Mouse (Mus musculus): Measurements from ENCODE around the gene Prcd. TPM values are rescaled to one million over a fixed set of nuclear protein-coding genes. Genes with fewer than 3 reads are reported as not detected.
"Not testable (repeated sequence)": the region's sequence is repeated elsewhere in the genome, so short reads cannot be mapped to it uniquely, and the experiment has no call there.

Prcd gene
- polyA plus RNA-seq, 1 experiment from 2014 or later: 0.43 TPM

- H3K4me2 ChIP-seq (ENCODE audit: low read depth, low read length); H3K4me3 ChIP-seq (ENCODE audit: low read depth, low read length); H3K9me3 ChIP-seq (replicated peaks; ENCODE audit: control insufficient read depth, low read length); H3K27ac ChIP-seq (replicated peaks; ENCODE audit: low read depth, low read length); DNase-seq (ENCODE audit: low spot score); ATAC-seq (replicated peaks; ENCODE audit: insufficient number of reproducible peaks, low FRiP score, low TSS enrichment, low read depth); H3K4me1 ChIP-seq (ENCODE audit: control insufficient read depth, insufficient read depth, low read length); H3K9ac ChIP-seq (replicated peaks; ENCODE audit: low read length); H3K27me3 ChIP-seq (ENCODE audit: control insufficient read depth, insufficient read depth, low read length): not testable (repeated sequence)
- peaks cover 25% of the 10 kb centered on the region for H3K36me3 ChIP-seq (replicated peaks; ENCODE audit: control insufficient read depth, insufficient read depth, low read depth, low read length)
- 81% methylated on average over 6 of the region's 6 CpGs for WGBS
Measured at GRCm38 (mm10) chr11:116675429-116675828, 22.1 kb downstream of the Prcd start.

- Histone ChIP-seq H3K9me3 (replicated peaks; ENCODE audit: control insufficient read depth, low read length) (no peaks in the 10 kb centered on the region), H3K27ac (replicated peaks; ENCODE audit: low read depth, low read length) (no peak overlapping the region), H3K9ac (replicated peaks; ENCODE audit: low read length) (no peak overlapping the region), H3K27me3 (ENCODE audit: control insufficient read depth, insufficient read depth, low read length) (no peaks in the 10 kb centered on the region), H3K36me3 (replicated peaks; ENCODE audit: control insufficient read depth, insufficient read depth, low read depth, low read length) (peaks cover 25% of the 10 kb centered on the region), H3K4me3 (ENCODE audit: low read depth, low read length) (no peak overlapping the region), H3K4me2 (ENCODE audit: low read depth, low read length) (no peak overlapping the region), H3K4me1 (ENCODE audit: control insufficient read depth, insufficient read depth, low read length) (no peaks in the 10 kb centered on the region)
- 88% methylated on average over 14 of the region's 14 CpGs for WGBS
- DNase-seq (ENCODE audit: low spot score) (no peak), ATAC-seq (replicated peaks; ENCODE audit: insufficient number of reproducible peaks, low FRiP score, low TSS enrichment, low read depth) (no peak)
Measured at GRCm38 (mm10) chr11:116676175-116676976, 23.0 kb downstream of the Prcd start.

- no peak for ATAC-seq (replicated peaks; ENCODE audit: insufficient number of reproducible peaks, low FRiP score, low TSS enrichment, low read depth)
- H3K4me1 ChIP-seq (ENCODE audit: control insufficient read depth, insufficient read depth, low read length): no peaks in the 10 kb centered on the region
- no peaks in the 10 kb centered on the region for H3K9me3 ChIP-seq (replicated peaks; ENCODE audit: control insufficient read depth, low read length)
- H3K27ac ChIP-seq (replicated peaks; ENCODE audit: low read depth, low read length): no peak overlapping the region
- H3K4me3 ChIP-seq (ENCODE audit: low read depth, low read length): no peak overlapping the region
- no peak overlapping the region for H3K4me2 ChIP-seq (ENCODE audit: low read depth, low read length)
- 83% methylated on average over 8 of the region's 8 CpGs for WGBS
- H3K9ac ChIP-seq (replicated peaks; ENCODE audit: low read length): no peak overlapping the region
- H3K36me3 ChIP-seq (replicated peaks; ENCODE audit: control insufficient read depth, insufficient read depth, low read depth, low read length): peaks cover 25% of the 10 kb centered on the region
- no peaks in the 10 kb centered on the region for H3K27me3 ChIP-seq (ENCODE audit: control insufficient read depth, insufficient read depth, low read length)
- DNase-seq (ENCODE audit: low spot score): no peak
Measured at GRCm38 (mm10) chr11:116677711-116678441, 24.5 kb downstream of the Prcd start.

GRCm38 (mm10) chr11:116679148-116679547 lies 25.8 kb downstream of the Prcd start:
- H3K9me3 ChIP-seq (replicated peaks; ENCODE audit: control insufficient read depth, low read length): no peaks in the 10 kb centered on the region
- H3K4me1 ChIP-seq (ENCODE audit: control insufficient read depth, insufficient read depth, low read length): no peaks in the 10 kb centered on the region
- H3K27ac ChIP-seq (replicated peaks; ENCODE audit: low read depth, low read length): no peak overlapping the region
- DNase-seq (ENCODE audit: low spot score) (no peak), ATAC-seq (replicated peaks; ENCODE audit: insufficient number of reproducible peaks, low FRiP score, low TSS enrichment, low read depth) (no peak)
- no peak overlapping the region for H3K4me3 ChIP-seq (ENCODE audit: low read depth, low read length)
- H3K27me3 ChIP-seq (ENCODE audit: control insufficient read depth, insufficient read depth, low read length): no peaks in the 10 kb centered on the region
- WGBS: 90% methylated on average over 6 of the region's 6 CpGs
- H3K4me2 ChIP-seq (ENCODE audit: low read depth, low read length): no peak overlapping the region
- peaks cover 18% of the 10 kb centered on the region for H3K36me3 ChIP-seq (replicated peaks; ENCODE audit: control insufficient read depth, insufficient read depth, low read depth, low read length)
- H3K9ac ChIP-seq (replicated peaks; ENCODE audit: low read length): no peak overlapping the region

- Histone ChIP-seq H3K4me3 (ENCODE audit: low read depth, low read length) (no peak overlapping the region), H3K36me3 (replicated peaks; ENCODE audit: control insufficient read depth, insufficient read depth, low read depth, low read length) (peaks cover 13% of the 10 kb centered on the region), H3K4me1 (ENCODE audit: control insufficient read depth, insufficient read depth, low read length) (no peaks in the 10 kb centered on the region), H3K4me2 (ENCODE audit: low read depth, low read length) (no peak overlapping the region), H3K9ac (replicated peaks; ENCODE audit: low read length) (no peak overlapping the region), H3K27me3 (ENCODE audit: control insufficient read depth, insufficient read depth, low read length) (no peaks in the 10 kb centered on the region), H3K9me3 (replicated peaks; ENCODE audit: control insufficient read depth, low read length) (no peaks in the 10 kb centered on the region), H3K27ac (replicated peaks; ENCODE audit: low read depth, low read length) (no peak overlapping the region)
- 70% methylated on average over 23 of the region's 24 CpGs for whole genome bisulfite sequencing
- DNase-seq (ENCODE audit: low spot score) (no peak), ATAC-seq (replicated peaks; ENCODE audit: insufficient number of reproducible peaks, low FRiP score, low TSS enrichment, low read depth) (no peak)
Measured at GRCm38 (mm10) chr11:116680321-116681091, 27.2 kb downstream of the Prcd start.

GRCm38 (mm10) chr11:116681147-116681546 lies 27.8 kb downstream of the Prcd start:
- Histone ChIP-seq H3K4me1 (ENCODE audit: control insufficient read depth, insufficient read depth, low read length) (no peaks in the 10 kb centered on the region), H3K36me3 (replicated peaks; ENCODE audit: control insufficient read depth, insufficient read depth, low read depth, low read length) (peaks cover 8% of the 10 kb centered on the region), H3K27ac (replicated peaks; ENCODE audit: low read depth, low read length) (no peak overlapping the region), H3K9ac (replicated peaks; ENCODE audit: low read length) (no peak overlapping the region), H3K4me3 (ENCODE audit: low read depth, low read length) (no peak overlapping the region), H3K9me3 (replicated peaks; ENCODE audit: control insufficient read depth, low read length) (no peaks in the 10 kb centered on the region), H3K27me3 (ENCODE audit: control insufficient read depth, insufficient read depth, low read length) (no peaks in the 10 kb centered on the region), H3K4me2 (ENCODE audit: low read depth, low read length) (no peak overlapping the region)
- 82% methylated on average over 4 of the region's 4 CpGs for WGBS
- ATAC-seq (replicated peaks; ENCODE audit: insufficient number of reproducible peaks, low FRiP score, low TSS enrichment, low read depth) (no peak), DNase-seq (ENCODE audit: low spot score) (no peak)

- Histone ChIP-seq H3K4me3 (ENCODE audit: low read depth, low read length) (no peak overlapping the region), H3K4me1 (ENCODE audit: control insufficient read depth, insufficient read depth, low read length) (no peaks in the 10 kb centered on the region), H3K27ac (replicated peaks; ENCODE audit: low read depth, low read length) (no peak overlapping the region), H3K36me3 (replicated peaks; ENCODE audit: control insufficient read depth, insufficient read depth, low read depth, low read length) (peaks cover 3% of the 10 kb centered on the region), H3K4me2 (ENCODE audit: low read depth, low read length) (no peak overlapping the region), H3K27me3 (ENCODE audit: control insufficient read depth, insufficient read depth, low read length) (no peaks in the 10 kb centered on the region), H3K9ac (replicated peaks; ENCODE audit: low read length) (no peak overlapping the region), H3K9me3 (replicated peaks; ENCODE audit: control insufficient read depth, low read length) (no peaks in the 10 kb centered on the region)
- DNase-seq (ENCODE audit: low spot score): no peak
- 78% methylated on average over 14 of the region's 14 CpGs for WGBS
- ATAC-seq (replicated peaks; ENCODE audit: insufficient number of reproducible peaks, low FRiP score, low TSS enrichment, low read depth): no peak
Measured at GRCm38 (mm10) chr11:116682501-116683144, 29.3 kb downstream of the Prcd start.

All from embryonic facial prominence, embryonic 11.5 days (tissue).